Mouse (Mus musculus): ENCODE data around the gene Cys1. TPM values are rescaled to one million over a fixed set of nuclear protein-coding genes. Genes with fewer than 3 reads are reported as not detected.
"Not testable (repeated sequence)": the region's sequence is repeated elsewhere in the genome, so short reads cannot be mapped to it uniquely, and the experiment has no call there.

Cys1 gene
- total RNA-seq, 2 experiments from 2014 or later, result 2.7 to 4.4 TPM

DNA sequence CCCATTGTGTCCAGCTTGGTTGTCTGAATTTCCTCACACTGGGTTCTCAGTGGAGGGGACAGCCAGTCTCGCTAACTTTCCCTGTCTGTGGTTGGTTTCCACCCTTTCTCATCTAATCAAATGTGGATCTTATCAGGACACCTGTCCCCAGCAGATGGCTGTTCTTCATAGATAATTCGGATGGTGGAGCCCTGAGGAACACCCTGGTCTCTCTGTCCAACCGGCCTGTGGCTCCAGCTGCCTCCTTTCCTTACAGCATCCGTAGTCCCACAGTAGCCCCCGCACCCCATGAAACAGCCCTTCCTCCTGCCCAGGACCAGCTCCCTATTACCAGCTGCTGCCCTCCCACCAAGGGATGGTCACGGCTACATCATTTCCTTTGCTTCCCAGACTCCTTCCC is 35.7 kb downstream of the Cys1 start:
- no peak for DNase-seq

DNA sequence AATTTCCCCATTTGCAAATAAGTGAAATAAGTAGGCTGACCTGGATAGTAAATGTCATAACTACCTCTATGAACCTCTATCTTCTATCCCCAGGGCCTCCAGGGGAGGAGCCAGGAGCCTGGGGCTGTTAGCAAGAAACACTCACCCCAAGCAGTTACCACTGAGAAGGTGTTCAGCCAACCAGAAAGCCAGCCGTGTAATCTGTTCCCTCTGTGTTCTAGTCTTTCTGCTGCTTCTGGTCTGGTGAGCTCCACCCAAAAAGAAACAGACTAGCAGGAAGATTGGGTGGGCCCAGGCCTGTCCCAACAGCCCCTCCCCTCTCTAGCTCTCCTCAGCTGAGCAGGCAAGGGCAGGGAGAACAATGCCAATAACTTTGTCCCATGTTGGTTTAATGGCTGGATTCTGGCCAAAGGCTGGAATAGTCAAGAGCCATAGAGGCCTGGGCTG is 37.5 kb downstream of the Cys1 start:
- DNase-seq, result peak; percentile 51

DNA sequence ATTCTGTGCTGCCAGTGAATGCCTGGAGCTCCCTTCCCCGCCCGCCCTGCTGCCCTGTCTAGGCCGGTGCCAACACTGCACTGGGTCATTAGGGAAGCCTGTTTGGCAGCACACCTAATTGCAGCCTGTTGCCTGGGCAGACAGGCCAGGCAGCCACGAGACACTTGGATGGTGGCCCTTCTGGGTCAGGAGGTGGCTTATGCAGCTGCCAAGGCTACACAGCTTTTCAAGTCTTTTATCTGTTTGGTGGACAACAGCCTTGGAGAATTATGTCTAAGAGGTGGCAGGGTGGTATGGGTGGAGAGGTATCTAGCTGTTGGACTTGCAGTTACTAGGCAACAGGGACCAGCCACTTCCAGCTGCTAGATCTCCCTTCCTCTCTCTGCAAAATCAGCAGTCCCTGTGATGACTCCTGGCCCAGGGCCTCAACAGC is 39.2 kb downstream of the Cys1 start:
- peak; percentile 88 for DNase-seq

DNA sequence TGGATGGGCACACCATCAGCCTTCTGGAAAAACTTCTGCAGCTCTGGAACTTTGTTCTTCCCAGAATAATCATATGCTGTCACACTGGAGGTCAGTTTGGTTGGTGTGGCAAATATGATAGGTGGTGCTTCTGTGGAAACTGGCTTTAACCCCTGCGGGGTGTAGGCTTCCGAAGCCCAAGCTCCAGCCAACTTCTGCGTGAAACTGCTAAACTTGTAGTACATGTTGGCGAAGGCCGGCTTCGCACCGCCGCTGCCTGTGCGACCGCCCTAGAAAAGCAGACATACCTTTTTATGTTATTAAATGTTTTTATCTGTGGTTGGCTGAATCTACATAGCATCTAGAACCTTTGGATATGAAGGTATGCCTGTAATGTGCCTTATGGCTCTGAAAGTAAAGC is 42.8 kb downstream of the Cys1 start:
- not testable (repeated sequence) for DNase-seq

DNA sequence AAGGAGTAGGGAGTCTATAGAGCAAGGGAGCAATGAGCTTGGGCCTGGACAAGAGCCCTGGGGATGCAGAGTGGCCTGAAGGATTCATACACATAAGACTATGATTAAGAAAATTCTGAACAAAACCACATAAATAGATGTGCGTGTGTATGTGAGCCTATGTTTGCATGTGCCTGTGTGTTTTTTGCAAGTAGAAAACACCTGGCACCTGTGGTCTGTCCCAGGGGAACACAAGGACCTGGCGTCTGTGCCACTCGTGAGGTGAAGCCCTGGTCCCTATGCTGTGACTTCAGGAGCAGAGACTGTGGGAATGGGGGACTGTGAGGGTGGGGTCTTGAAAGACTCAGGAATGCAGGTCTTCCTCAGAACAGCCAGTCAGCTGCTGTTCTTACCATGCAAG is 47.0 kb downstream of the Cys1 start:
- DNase-seq, result no peak

DNA sequence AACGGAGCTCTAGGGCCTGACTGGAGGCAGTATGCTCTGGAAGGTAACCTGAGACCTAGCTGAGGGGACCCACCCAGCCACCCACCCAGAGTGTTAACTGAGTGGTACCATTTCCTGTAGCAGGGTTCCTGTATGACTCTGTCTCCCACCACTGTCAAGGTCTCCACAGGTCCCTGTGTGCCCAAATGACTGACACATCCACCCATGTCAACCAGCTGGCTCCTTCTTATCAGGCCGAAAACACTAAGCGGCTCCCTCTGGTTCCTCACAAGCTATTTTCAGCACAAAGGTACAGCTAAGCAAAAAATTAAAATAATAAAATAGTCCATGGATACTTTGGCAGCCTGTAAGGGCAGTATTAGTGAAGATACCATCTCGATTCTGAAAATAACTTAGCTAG is 47.4 kb downstream of the Cys1 start:
- DNase-seq, result no peak

DNA sequence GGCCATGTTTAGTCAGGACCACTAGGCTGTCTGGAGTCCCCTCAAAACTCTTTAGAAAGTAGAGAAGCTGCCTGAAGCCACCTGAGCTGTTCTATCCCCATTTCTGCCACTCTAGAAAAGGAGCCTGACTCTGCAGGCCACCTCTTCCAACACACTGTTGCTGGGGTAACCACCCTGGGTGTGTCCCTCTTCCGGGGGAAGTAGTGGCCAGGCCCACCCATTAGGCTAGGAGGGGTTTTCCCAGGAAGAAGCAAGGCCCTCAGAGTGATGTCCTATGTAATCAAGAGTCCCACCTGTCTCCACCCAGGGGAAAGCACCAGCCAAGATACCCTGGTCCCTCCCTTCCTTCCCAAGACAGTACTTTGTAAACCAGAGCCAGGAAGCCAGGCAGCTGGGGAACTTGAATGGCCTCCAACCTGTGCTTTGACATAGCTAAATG is 47.8 kb downstream of the Cys1 start:
- DNase-seq, result peak; percentile 50

DNA sequence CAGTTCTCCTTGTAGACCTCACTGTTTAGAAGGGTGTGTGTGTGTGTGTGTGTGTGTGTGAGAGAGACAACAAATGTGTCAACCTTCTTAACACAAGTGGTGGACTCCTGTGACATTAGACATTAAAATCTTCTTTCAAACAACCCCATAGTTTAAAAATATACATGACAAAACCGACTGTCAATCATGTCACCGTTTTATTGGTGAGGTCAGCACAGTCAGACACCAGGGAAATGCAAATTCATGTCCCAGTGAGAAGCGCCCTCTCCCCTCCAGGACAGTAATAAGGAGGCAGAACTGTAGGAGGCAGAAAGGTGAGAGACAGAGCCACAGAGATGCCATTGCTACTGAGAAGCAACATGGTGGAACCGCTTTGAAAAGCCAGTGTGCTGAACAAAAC is 49.2 kb downstream of the Cys1 start:
- DNase-seq, result no peak

DNA sequence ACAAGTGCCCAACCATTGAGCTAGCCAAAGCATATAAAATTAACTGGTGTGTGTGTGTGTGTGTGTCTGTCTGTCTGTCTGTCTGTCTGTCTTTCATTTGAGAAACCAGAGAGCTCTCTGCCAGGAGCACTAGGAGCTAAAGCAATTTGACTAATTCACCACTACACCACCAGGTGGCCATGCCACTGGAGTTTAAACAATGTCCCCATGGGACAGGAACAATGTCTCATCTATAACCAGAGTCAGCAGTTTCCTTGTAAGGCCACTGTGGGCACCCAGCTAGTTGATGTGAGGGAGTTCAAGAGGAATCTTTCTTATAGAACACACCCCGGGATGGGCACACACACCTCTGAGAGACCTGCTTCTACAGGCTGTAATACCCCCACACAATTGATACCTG is 51.4 kb downstream of the Cys1 start:
- peak; percentile 68 for DNase-seq

DNA sequence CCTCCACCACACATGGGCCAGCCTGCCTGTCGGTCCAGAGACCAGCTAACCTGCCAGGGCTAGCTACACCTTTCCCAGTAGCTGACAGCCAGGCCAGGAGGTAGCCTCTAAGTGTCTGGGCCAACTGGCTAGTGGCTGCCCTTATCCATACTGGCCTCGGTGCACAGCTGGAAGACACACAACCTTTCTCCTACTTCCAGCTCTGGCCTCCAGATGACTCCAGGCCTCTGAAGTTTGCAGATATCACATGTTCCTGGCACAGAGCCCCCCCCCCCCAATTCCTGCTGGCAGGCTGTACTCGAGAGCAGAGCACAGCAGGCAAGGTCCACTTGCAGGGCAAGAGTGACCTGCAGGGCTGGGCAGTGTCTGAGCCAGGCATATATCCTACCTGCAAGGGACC is 54.4 kb downstream of the Cys1 start:
- DNase-seq, result peak; percentile 32

DNA sequence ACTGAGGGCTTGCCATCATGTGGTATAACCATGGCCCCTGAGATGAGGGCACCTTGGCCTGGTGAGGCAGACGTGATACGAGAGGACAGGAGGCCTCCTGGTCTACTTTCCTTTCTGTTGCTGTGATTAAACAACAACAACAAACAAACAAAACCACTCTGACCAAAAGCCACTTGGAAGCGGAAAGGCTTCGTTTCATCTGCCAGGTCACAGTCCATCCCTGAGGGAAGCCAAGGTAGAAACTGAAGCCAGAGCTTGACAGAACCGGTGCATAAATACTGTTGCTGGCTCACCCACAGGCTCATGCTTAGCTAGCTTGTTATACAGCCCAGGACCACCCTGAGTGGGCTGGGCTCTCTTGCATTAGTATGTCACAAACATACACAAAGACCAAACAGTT is 55.2 kb downstream of the Cys1 start:
- DNase-seq, result no peak

DNA sequence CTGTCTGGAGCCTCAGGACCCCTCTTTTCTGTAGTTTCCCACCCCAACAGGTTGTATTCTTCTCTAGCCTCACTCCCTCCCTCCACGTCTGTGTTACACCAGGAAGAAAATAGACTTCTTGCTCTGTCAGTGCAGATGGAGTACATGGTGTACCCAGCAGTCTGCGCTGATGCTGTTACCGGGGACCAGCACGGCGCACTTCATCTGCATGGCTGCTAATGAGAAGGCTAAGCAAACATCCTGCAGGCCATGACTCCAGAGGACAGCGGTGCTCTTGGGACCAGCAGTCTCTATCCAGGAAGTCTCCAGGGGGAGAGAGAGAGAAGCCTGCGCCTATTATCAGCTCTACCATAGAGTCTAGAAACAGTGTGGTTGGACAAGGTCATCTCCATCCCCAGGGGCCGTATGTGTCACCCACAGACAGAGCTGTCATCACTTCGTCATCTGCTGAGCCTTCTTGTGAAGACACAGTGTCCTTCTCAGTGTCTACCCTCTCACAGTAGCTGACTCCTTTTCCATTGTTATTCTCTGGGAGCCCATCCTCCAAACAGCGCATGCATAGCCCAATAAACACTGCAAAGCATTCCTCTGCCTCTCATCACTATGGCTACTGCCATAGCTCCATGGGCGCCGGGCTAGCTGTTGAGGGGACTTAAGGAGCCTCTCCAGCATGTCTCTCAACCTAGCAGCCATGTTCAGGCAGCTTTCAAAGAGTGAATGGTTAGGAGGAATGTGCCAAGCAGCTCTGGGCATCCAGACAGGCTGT is 57.9 kb downstream of the Cys1 start:
- DNase-seq, result no peak

DNA sequence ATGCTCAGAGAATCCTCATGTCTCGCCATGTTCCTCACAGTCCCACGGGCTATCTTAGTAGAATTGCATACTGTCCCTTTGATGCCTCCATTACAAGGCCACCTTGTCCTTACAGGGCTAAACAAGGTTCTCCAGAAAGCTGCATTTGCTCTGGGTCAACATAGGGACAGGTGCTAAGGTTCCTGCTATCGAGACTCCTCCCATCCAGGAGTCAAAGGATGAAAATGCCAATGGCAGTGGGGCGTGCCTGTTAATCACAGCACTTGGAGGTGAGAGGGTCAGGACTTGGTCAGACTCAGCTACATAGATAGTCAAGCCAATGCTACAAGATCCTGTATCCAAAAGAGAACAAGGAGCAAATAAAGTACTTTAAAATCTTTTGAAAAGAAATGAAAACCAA is 62.2 kb downstream of the Cys1 start:
- DNase-seq, result no peak

Other genes starting within 250 kb of the Cys1 start
- 10 to 100 TPM; 14.7 to 15.3 TPM for gene Taf1b, start 183.5 kb downstream of the Cys1 start, total RNA-seq (2021)
- 1 to 10 TPM; 1.1 to 1.4 TPM for gene Grhl1, start 109.5 kb downstream of the Cys1 start, total RNA-seq (2021)
- 10 to 100 TPM; 20.5 to 21.4 TPM for gene Klf11, start 30.5 kb downstream of the Cys1 start, total RNA-seq (2021)
- 10 to 100 TPM; 43.7 to 50.5 TPM for gene Rrm2, start 26.4 kb upstream of the Cys1 start, total RNA-seq (2021)
- gene Mboat2, start 149.1 kb upstream of the Cys1 start, total RNA-seq (2021), result 10 to 100 TPM; 14.9 to 18.7 TPM